Mouse (Mus musculus) CH12.LX (cell line): ENCODE data around the gene Cacnb2. TPM values are rescaled to one million over a fixed set of nuclear protein-coding genes. Genes with fewer than 3 reads are reported as not detected.

Source experiments
- DNase-seq: peaks from one replicate; pipeline ENCODE4 v3.0.0-alpha.2; 2013; ENCODE audit errors: extremely low read depth
- H3K27ac ChIP-seq: 2 replicates; pipeline ENCODE4 v1.5.1; 2012; ENCODE audit warnings: low read depth, mild to moderate bottlenecking, control low read depth, moderate library complexity; ENCODE audit not compliant: insufficient read depth
- H3K27me3 ChIP-seq: replicated peaks from 2 replicates; pipeline ENCODE3; 2012; ENCODE audit warnings: inconsistent platforms
- H3K36me3 ChIP-seq, 2 experiments: replicated peaks in 1 of 2; 2 replicates each; pipeline versions ENCODE3 to v1.6.1; 2012; ENCODE audit warnings: inconsistent platforms in 1 of 2, low read length in 1 of 2, mild to moderate bottlenecking in 1 of 2, mixed read lengths in 1 of 2, moderate library complexity in 1 of 2; ENCODE audit not compliant: control insufficient read depth in 1 of 2, insufficient read depth in 1 of 2
- H3K4me1 ChIP-seq, 2 experiments: 2 replicates each; pipeline ENCODE4 v1.6.1; 2012; ENCODE audit warnings: inconsistent platforms in 1 of 2, moderate library complexity in 1 of 2; ENCODE audit not compliant: insufficient read depth in 2 of 2, control insufficient read depth in 1 of 2
- H3K4me2 ChIP-seq: 2 replicates; pipeline ENCODE4 v1.6.1; 2012; ENCODE audit warnings: low read depth, mild to moderate bottlenecking, control low read depth; ENCODE audit not compliant: poor library complexity, insufficient read depth, severe bottlenecking
- H3K4me3 ChIP-seq, 3 experiments: fragments of 150-350 bp in 1 of 3; sonication (generic) in 1 of 3; replicated peaks in 1 of 3; 2 replicates each; pipeline versions ENCODE3 to v1.5.1; 2011 to 2012; ENCODE audit warnings: low read depth in 2 of 3, low read length in 2 of 3, mild to moderate bottlenecking in 2 of 3, moderate library complexity in 2 of 3, control low read depth in 1 of 3, improper control_type of control experiment in 1 of 3, inconsistent platforms in 1 of 3, mixed read lengths in 1 of 3; ENCODE audit not compliant: poor library complexity in 1 of 3
- H3K79me2 ChIP-seq: replicated peaks from 2 replicates; pipeline ENCODE4 v1.6.1; 2012; ENCODE audit warnings: mild to moderate bottlenecking, moderate library complexity; ENCODE audit not compliant: control insufficient read depth, poor library complexity, insufficient read depth, severe bottlenecking; ENCODE audit errors: extremely low read depth
- H3K9ac ChIP-seq: 2 replicates; pipeline ENCODE4 v1.6.1; 2012; ENCODE audit warnings: low read depth, mild to moderate bottlenecking, control low read depth, moderate library complexity; ENCODE audit not compliant: insufficient read depth
- H3K9me3 ChIP-seq: replicated peaks from 2 replicates; pipeline ENCODE3; 2012; ENCODE audit warnings: low read length, inconsistent platforms, mixed read lengths
- BHLHE40 ChIP-seq: IDR thresholded peaks from 2 replicates; pipeline ENCODE4 v1.6.1; 2011; ENCODE audit warnings: mild to moderate bottlenecking, low read depth, low read length, improper control_type of control experiment
- CTCF ChIP-seq, 2 experiments: IDR thresholded peaks in 1 of 2; conservative IDR thresholded peaks in 1 of 2; 2 replicates each; pipeline ENCODE4 v1.5.1; 2011 to 2012; ENCODE audit warnings: low read depth in 2 of 2, low read length in 2 of 2, improper control_type of control experiment in 1 of 2, inconsistent platforms in 1 of 2, mild to moderate bottlenecking in 1 of 2, moderate library complexity in 1 of 2
- ELF1 ChIP-seq: IDR thresholded peaks from 2 replicates; pipeline ENCODE4 v1.6.1; 2014; ENCODE audit warnings: low read depth, mild to moderate bottlenecking, inconsistent platforms, low read length, improper control_type of control experiment
- ETS1 ChIP-seq: conservative IDR thresholded peaks from 2 replicates; pipeline ENCODE4 v1.6.1; 2012; ENCODE audit warnings: low read depth, mild to moderate bottlenecking, inconsistent platforms, low read length, improper control_type of control experiment, moderate library complexity
- HCFC1 ChIP-seq: IDR thresholded peaks from 2 replicates; pipeline ENCODE4 v1.6.1; 2012; ENCODE audit warnings: low read depth, mild to moderate bottlenecking, inconsistent platforms, low read length, improper control_type of control experiment
- IRF4 ChIP-seq: IDR thresholded peaks from 2 replicates; pipeline ENCODE4 v1.6.1; 2014; ENCODE audit warnings: low read depth, mild to moderate bottlenecking, inconsistent platforms, low read length, improper control_type of control experiment
- JUN ChIP-seq: IDR thresholded peaks from 2 replicates; pipeline ENCODE4 v1.6.1; 2011; ENCODE audit warnings: low read depth, mild to moderate bottlenecking, low read length, improper control_type of control experiment, moderate library complexity; ENCODE audit not compliant: insufficient read depth
- JUND ChIP-seq: conservative IDR thresholded peaks from 2 replicates; pipeline ENCODE4 v1.6.1; 2011; ENCODE audit warnings: low read depth, low read length, improper control_type of control experiment
- MAFK ChIP-seq: IDR thresholded peaks from 2 replicates; pipeline ENCODE4 v1.6.1; 2011; ENCODE audit warnings: low read length, improper control_type of control experiment; ENCODE audit not compliant: insufficient replicate concordance
- POLR2A ChIP-seq: IDR thresholded peaks from 2 replicates; pipeline ENCODE4 v1.6.1; 2011; ENCODE audit warnings: low read depth, mild to moderate bottlenecking, improper control_type of control experiment, low read length
- RAD21 ChIP-seq: IDR thresholded peaks from 2 replicates; pipeline ENCODE4 v1.6.1; 2011; ENCODE audit warnings: low read depth, mild to moderate bottlenecking, low read length, improper control_type of control experiment, moderate library complexity
- RCOR1 ChIP-seq: conservative IDR thresholded peaks from 2 replicates; pipeline ENCODE4 v1.6.1; 2012; ENCODE audit warnings: low read depth, mild to moderate bottlenecking, inconsistent platforms, low read length, improper control_type of control experiment
- UBTF ChIP-seq: IDR thresholded peaks from 2 replicates; pipeline ENCODE4 v1.6.1; 2012; ENCODE audit warnings: low read depth, mild to moderate bottlenecking, inconsistent platforms, low read length, improper control_type of control experiment, moderate library complexity
- USF2 ChIP-seq: conservative IDR thresholded peaks from 2 replicates; pipeline ENCODE4 v1.6.1; 2011; ENCODE audit warnings: low read depth, low read length, improper control_type of control experiment
- ZC3H11A ChIP-seq: IDR thresholded peaks from 2 replicates; pipeline ENCODE4 v1.6.1; 2012; ENCODE audit warnings: low read depth, mild to moderate bottlenecking, inconsistent platforms, low read length, improper control_type of control experiment
- ZKSCAN1 ChIP-seq: IDR thresholded peaks from 2 replicates; pipeline ENCODE4 v1.6.1; 2012; ENCODE audit warnings: low read depth, inconsistent platforms, low read length, improper control_type of control experiment, borderline replicate concordance
- ZMIZ1 ChIP-seq: IDR thresholded peaks from 2 replicates; pipeline ENCODE4 v1.6.1; 2012; ENCODE audit warnings: low read depth, mild to moderate bottlenecking, inconsistent platforms, low read length, improper control_type of control experiment
- dilution Hi-C: fragments of 300-500 bp; cut with MboI; formaldehyde crosslinking; loops from 2 replicates; pipeline ENCODE4 v1.14.3; 2020; ENCODE audit warnings: low sequenced_read_pairs; ENCODE audit not compliant: extremely low pct_unique_long_range_greater_than_20kb, extremely low pct_ligation_motif_present
- in situ Hi-C: fragments of 300-500 bp; cut with MboI; formaldehyde crosslinking; loops from 3 replicates; pipeline ENCODE4 v1.14.3; 2019; ENCODE audit warnings: low sequenced_read_pairs, low pct_ligation_motif_present, low pct_unique_long_range_greater_than_20kb, mixed read lengths
- polyA plus RNA-seq: library from polyadenylated mRNA; unstranded; fragments of >175 nt; gene quantifications from 2 replicates; pipeline ENCODE4 v1.2.1, GENCODE M21; 2012; ENCODE audit warnings: low read depth; ENCODE audit not compliant: insufficient read length
- total RNA-seq, 2 experiments: library from RNA; depleted of rRNA; stranded (reverse); fragments of 300-350 nt in 1 of 2; fragments of >200 nt in 1 of 2; gene quantifications; 2 replicates each; pipeline ENCODE4 v1.2.3; 2012 to 2014

Cacnb2 gene
- total and polyA plus RNA-seq, 3 experiments: 0.42 to 2.8 (median 0.93) TPM

DNA sequence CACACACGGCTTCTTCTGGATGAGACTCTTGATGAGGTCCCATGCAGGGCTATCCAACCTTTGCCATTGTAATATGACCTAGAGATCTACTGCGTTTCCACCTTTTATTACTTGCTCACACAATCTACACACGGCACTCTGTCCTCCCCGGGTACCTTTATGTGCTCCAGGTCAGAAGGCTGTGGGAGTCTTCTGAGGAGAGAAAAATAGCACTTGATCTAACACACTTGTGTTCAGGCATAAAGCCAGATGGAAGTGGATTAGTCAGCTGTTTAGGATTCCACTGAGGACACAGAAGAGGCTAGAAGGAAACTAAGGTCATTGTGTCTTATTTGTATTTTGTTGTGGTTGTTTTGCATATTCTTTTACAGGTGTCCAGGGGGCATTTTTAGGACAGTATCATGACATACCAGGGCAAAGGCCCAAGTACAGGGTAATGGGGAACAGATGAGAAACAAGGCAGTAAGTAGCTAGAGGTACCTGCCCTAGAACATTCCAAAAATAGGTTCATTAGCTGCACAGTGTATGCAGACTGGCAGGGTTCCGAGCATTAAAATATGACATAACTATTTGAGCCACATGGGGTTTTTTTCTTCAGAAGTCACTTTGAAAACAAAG lies 231.9 kb downstream of the Cacnb2 start:
- Histone ChIP-seq H3K4me3 (no peak overlapping the region), H3K79me2 (no peaks in the 10 kb centered on the region), H3K4me1 (no peaks in the 10 kb centered on the region), H3K27ac (no peak overlapping the region), H3K36me3 (no peaks in the 10 kb centered on the region), H3K27me3 (no peaks in the 10 kb centered on the region), H3K9me3 (no peaks in the 10 kb centered on the region), H3K4me2 (no peak overlapping the region), H3K9ac (no peak overlapping the region)
- no peak for DNase-seq
- in situ Hi-C loops (no loop called here), dilution Hi-C loops (no loop called here)
- no peak for TF ChIP-seq POLR2A
- no peak for TF ChIP-seq JUND
- no peak for TF ChIP-seq BHLHE40
- no peak for TF ChIP-seq HCFC1
- no peak for TF ChIP-seq ZC3H11A
- no peak for TF ChIP-seq ZMIZ1
- no peak for TF ChIP-seq UBTF
- TF ChIP-seq IRF4: no peak
- no peak for TF ChIP-seq ETS1
- TF ChIP-seq CTCF (conservative IDR thresholded peaks at IDR 0.05 in 1 of 2, IDR thresholded peaks at IDR 0.05 in 1 of 2; ENCODE audit: low read depth in 2 of 2, low read length in 2 of 2): no peak
- TF ChIP-seq RAD21: no peak
- TF ChIP-seq RCOR1: no peak
- TF ChIP-seq JUN: no peak
- no peak for TF ChIP-seq ELF1
- TF ChIP-seq ZKSCAN1: no peak

- Histone ChIP-seq H3K36me3 (no peaks in the 10 kb centered on the region), H3K27me3 (no peaks in the 10 kb centered on the region), H3K9me3 (no peaks in the 10 kb centered on the region), H3K9ac (no peak overlapping the region), H3K4me2 (no peak overlapping the region), H3K79me2 (no peaks in the 10 kb centered on the region), H3K27ac (no peak overlapping the region), H3K4me3 (no peak overlapping the region), H3K4me1 (no peaks in the 10 kb centered on the region)
- dilution Hi-C loops: no loop called here
- DNase-seq: no peak
- TF ChIP-seq POLR2A: no peak
- TF ChIP-seq, all 38 proteins: peak for 0
- in situ Hi-C loops: no loop called here
Observed at GRCm38 (mm10) chr2:14841272-14841671, 238.4 kb downstream of the Cacnb2 start.

DNA sequence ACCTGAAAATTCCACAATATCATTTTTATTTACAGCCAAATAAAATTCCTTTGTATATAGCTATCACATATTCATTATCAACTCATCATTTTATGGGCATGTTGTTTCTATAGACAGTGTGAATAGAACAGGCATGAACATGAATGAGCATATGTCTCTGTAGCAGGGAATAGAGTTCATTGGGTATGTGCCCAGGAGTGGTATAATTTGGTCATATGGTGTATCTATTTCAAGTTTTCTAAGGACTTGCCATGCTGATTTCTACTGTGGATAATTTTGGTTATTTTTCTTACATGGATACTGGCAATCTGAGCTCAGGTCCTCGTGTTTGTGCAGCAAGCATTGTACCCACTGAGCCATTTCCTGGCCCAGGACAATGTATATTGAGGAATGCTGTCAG lies 243.8 kb downstream of the Cacnb2 start:
- dilution Hi-C loops: no loop called here
- Histone ChIP-seq H3K27me3 (no peaks in the 10 kb centered on the region), H3K27ac (no peak overlapping the region), H3K36me3 (no peaks in the 10 kb centered on the region), H3K79me2 (no peaks in the 10 kb centered on the region), H3K4me1 (peaks cover 2 to 19% of the 10 kb centered on the region in 2 experiments; a peak in 3 of 4 replicates)
- no peak for DNase-seq
- TF ChIP-seq USF2: no peak
- TF ChIP-seq MAFK: no peak
- TF ChIP-seq, all 38 proteins: peak for 0
- in situ Hi-C loops: no loop called here
- no peaks in the 10 kb centered on the region for H3K9me3 ChIP-seq
- H3K4me2 ChIP-seq: no peak overlapping the region
- no peak overlapping the region for H3K4me3 ChIP-seq
- no peak overlapping the region for H3K9ac ChIP-seq
